Mouse (Mus musculus) hindbrain, embryonic 10.5 days (tissue): ENCODE data around the gene 1700029P11Rik. TPM values are rescaled to one million over a fixed set of nuclear protein-coding genes. Genes with fewer than 3 reads are reported as not detected.
A peak's percentile ranks its signal among the peaks of the same experiment; 100 is the strongest.
"Not testable (repeated sequence)": the region's sequence is repeated elsewhere in the genome, so short reads cannot be mapped to it uniquely, and the experiment has no call there.

Source experiments
- DNase-seq: peaks from one replicate; pipeline ENCODE4 v3.0.0-alpha.2; 2017; ENCODE audit warnings: low spot score
- H3K27ac ChIP-seq: fragments of 300-500 bp; sonication (generic); 2 replicates; pipeline ENCODE4 v1.5.1; 2016; ENCODE audit warnings: mild to moderate bottlenecking, moderate library complexity
- H3K27me3 ChIP-seq: fragments of 300-500 bp; sonication (generic); 2 replicates; pipeline ENCODE4 v1.6.1; 2016; ENCODE audit warnings: mild to moderate bottlenecking; ENCODE audit not compliant: poor library complexity, insufficient read depth, severe bottlenecking
- H3K36me3 ChIP-seq: fragments of 300-500 bp; sonication (generic); 2 replicates; pipeline ENCODE4 v1.6.1; 2016; ENCODE audit warnings: mild to moderate bottlenecking, moderate library complexity
- H3K4me1 ChIP-seq: fragments of 300-500 bp; sonication (generic); replicated peaks from 2 replicates; pipeline ENCODE4 v1.6.1; 2016; ENCODE audit warnings: mild to moderate bottlenecking
- H3K4me3 ChIP-seq: fragments of 300-500 bp; sonication (generic); 2 replicates; pipeline ENCODE4 v1.5.1; 2016; ENCODE audit warnings: mild to moderate bottlenecking, moderate library complexity
- H3K9me3 ChIP-seq: fragments of 300-500 bp; sonication (generic); 2 replicates; pipeline ENCODE4 v1.6.1; 2016; ENCODE audit warnings: mild to moderate bottlenecking, moderate library complexity
- WGBS: fragments of 180-500 bp; shearing (Covaris S2); methylation state at CpG from one replicate; pipeline ENCODE4 v1.1.7; 2016; 5-methylcytosine and 5-hydroxymethylcytosine counted together
- polyA plus RNA-seq: library from polyadenylated mRNA; unstranded; fragments of >200 nt; fragmentation: Nextera tagmentation; extraction: Ambion mirVana; gene quantifications from 2 replicates; pipeline ENCODE4 v1.2.1, GENCODE M21; 2016

Gene 1700029P11Rik
- polyA plus RNA-seq, 1 experiment from 2014 or later, result not detected

GRCm38 (mm10) chr15:81964262-81964661 is 16.1 kb upstream of the 1700029P11Rik start:
- H3K9me3 ChIP-seq, result no peaks in the 10 kb centered on the region
- H3K4me3 ChIP-seq, result no peak overlapping the region
- no peaks in the 10 kb centered on the region for H3K36me3 ChIP-seq
- H3K4me1 ChIP-seq, result peaks cover 31% of the 10 kb centered on the region
- H3K27me3 ChIP-seq, result no peaks in the 10 kb centered on the region
- 78% methylated on average over 1 of the region's 1 CpGs for WGBS
- H3K27ac ChIP-seq, result no peak overlapping the region
- DNase-seq, result no peak

GRCm38 (mm10) chr15:81964980-81965545 is 15.3 kb upstream of the 1700029P11Rik start:
- DNase-seq, result no peak
- WGBS, result 57% methylated on average over 4 of the region's 4 CpGs

DNA sequence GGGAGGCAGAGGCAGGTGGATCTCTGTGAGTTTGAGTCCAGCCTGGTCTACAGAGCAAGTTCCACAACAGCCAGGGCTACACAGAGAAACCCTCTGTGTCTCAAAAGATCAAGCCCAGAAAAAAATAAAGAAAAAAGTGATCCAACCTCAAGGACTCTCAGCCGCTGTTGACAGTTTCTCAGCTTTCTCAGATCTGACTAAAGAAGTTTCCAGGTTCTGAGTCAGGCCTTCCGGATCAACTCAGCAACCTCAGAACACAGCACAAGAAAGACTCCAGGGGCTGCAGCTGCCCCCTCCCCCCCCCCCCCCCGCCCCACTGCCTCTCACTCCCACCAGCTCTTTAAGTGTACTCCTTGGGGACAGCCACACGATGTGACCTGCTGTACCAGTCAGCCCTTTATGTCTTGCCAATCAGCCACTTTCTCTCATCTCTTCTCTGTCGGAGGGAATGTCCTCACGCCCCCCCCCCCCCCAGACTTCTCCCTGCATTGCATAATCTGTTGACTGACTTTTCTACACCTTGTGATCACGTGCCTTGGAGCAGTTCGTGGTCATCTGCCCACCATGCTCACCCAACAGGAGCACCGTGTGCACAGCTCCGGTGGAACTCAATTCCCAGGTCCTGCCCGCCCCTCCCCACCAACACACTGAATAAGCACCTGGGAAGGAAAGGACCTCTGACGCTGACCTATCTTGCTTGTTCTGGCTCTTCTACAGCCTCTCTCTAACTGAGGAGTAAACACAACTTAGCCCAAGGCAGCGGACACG is 14.1 kb upstream of the 1700029P11Rik start:
- H3K4me3 ChIP-seq, result no peak overlapping the region
- H3K27me3 ChIP-seq, result no peaks in the 10 kb centered on the region
- 78% methylated on average over 14 of the region's 14 CpGs for WGBS
- no peak overlapping the region for H3K27ac ChIP-seq
- peaks cover 18% of the 10 kb centered on the region; the same call in 1 of the 2 replicates for H3K4me1 ChIP-seq
- DNase-seq, result no peak
- no peaks in the 10 kb centered on the region for H3K36me3 ChIP-seq
- H3K9me3 ChIP-seq, result peaks cover 11% of the 10 kb centered on the region; the same call in 1 of the 2 replicates

More at GRCm38 (mm10) chr15:81964980-81965545, 15.3 kb upstream of the 1700029P11Rik start:
- no peak overlapping the region for H3K4me3 ChIP-seq
- no peaks in the 10 kb centered on the region for H3K36me3 ChIP-seq
- peaks cover 6% of the 10 kb centered on the region; the same call in 1 of the 2 replicates for H3K9me3 ChIP-seq
- H3K27me3 ChIP-seq, result no peaks in the 10 kb centered on the region
- H3K27ac ChIP-seq, result no peak overlapping the region
- H3K4me1 ChIP-seq, result peaks cover 30% of the 10 kb centered on the region

- Histone ChIP-seq H3K36me3 (no peaks in the 10 kb centered on the region), H3K4me3 (no peak overlapping the region), H3K27me3 (no peaks in the 10 kb centered on the region), H3K9me3 (peaks cover 18% of the 10 kb centered on the region), H3K4me1 (peaks cover 14% of the 10 kb centered on the region; the same call in 1 of the 2 replicates), H3K27ac (no peak overlapping the region)
- no peak for DNase-seq
- WGBS, result 86% methylated on average over 5 of the region's 5 CpGs
These were observed 12.5 kb upstream of the 1700029P11Rik start for GRCm38 (mm10) chr15:81967821-81968220.

- H3K27ac ChIP-seq, result no peak overlapping the region
- no peaks in the 10 kb centered on the region for H3K36me3 ChIP-seq
- WGBS, result 80% methylated on average over 2 of the region's 2 CpGs
These were observed 11.9 kb upstream of the 1700029P11Rik start for GRCm38 (mm10) chr15:81968447-81968846.

DNA sequence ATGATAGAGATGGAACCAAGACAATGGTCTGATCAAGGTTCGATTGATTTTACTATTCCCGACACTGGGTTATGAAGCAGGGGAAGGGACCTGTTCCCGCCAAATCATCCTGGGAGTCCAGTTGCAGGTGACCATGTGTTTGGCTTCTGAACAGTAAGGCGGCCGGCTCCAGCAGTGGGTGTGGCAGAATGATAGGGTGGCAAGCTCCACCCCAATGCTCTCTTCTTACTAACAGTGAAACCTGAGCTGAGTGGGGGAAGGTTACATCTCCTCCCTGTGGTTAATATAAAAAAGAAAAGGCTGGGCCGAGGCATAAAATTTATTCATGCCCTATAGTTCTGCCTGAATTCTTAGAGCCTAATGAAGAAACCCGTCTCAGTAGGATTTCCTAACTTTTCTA is 11.2 kb upstream of the 1700029P11Rik start:
- Histone ChIP-seq H3K4me1 (peaks cover 14% of the 10 kb centered on the region; the same call in 1 of the 2 replicates), H3K36me3 (no peaks in the 10 kb centered on the region), H3K27me3 (no peaks in the 10 kb centered on the region), H3K9me3 (peaks cover 22% of the 10 kb centered on the region), H3K4me3 (no peak overlapping the region), H3K27ac (no peak overlapping the region)
- WGBS, result 82% methylated on average over 7 of the region's 7 CpGs
- DNase-seq, result no peak

More at GRCm38 (mm10) chr15:81968447-81968846, 11.9 kb upstream of the 1700029P11Rik start:
- no peak for DNase-seq
- Histone ChIP-seq H3K4me1 (peaks cover 14% of the 10 kb centered on the region; the same call in 1 of the 2 replicates), H3K9me3 (peaks cover 22% of the 10 kb centered on the region), H3K27me3 (no peaks in the 10 kb centered on the region), H3K4me3 (no peak overlapping the region)

DNA sequence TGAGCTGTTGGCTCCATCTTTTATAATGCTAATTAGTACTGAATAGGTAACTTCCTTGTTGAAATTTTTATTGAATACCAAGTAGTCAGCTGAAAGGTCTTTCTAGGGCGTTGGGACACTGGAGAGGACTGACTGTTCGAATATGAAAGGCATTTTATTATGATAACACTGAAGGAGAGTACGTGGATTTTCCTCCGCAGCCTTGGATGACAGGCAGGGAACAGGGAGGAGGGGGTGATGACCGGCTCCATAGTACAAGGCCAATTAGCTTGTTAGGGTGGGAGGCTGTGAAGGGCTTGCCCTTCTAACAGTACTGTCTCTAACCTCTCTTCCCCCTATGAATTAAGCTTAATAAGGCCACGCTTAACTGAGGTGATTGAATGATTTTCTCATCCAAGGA is 10.7 kb upstream of the 1700029P11Rik start:
- not testable (repeated sequence) for H3K27me3 ChIP-seq, H3K4me3 ChIP-seq, DNase-seq, H3K36me3 ChIP-seq, H3K27ac ChIP-seq
- H3K4me1 ChIP-seq, result peaks cover 14% of the 10 kb centered on the region; the same call in 1 of the 2 replicates
- peaks cover 22% of the 10 kb centered on the region for H3K9me3 ChIP-seq
- WGBS, result 82% methylated on average over 6 of the region's 6 CpGs

DNA sequence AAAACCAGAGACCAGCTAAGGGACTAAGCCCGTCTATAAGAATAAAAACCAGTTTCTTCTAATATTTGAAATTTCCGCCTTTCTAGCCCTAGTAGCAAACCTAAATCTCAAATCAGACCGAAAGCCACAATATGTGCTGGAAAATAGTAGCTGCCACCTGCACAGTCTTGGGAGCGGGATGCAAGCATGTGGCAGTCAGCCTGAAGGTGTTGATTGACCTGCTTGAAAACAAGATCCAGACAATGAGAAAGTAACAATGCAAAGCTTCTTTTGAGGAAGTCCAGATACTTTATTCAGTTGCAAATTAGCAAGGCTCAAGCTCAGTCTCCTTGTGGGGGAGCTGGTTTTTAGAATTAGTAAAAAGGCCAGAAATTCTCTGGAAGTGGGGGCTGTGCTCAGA is 9.8 kb upstream of the 1700029P11Rik start:
- Histone ChIP-seq H3K9me3 (peaks cover 29% of the 10 kb centered on the region), H3K4me1 (peaks cover 11% of the 10 kb centered on the region; the same call in 1 of the 2 replicates)
- not testable (repeated sequence) for DNase-seq, H3K27me3 ChIP-seq, H3K4me3 ChIP-seq, H3K27ac ChIP-seq, H3K36me3 ChIP-seq
- WGBS, result 91% methylated on average over 4 of the region's 4 CpGs

DNA sequence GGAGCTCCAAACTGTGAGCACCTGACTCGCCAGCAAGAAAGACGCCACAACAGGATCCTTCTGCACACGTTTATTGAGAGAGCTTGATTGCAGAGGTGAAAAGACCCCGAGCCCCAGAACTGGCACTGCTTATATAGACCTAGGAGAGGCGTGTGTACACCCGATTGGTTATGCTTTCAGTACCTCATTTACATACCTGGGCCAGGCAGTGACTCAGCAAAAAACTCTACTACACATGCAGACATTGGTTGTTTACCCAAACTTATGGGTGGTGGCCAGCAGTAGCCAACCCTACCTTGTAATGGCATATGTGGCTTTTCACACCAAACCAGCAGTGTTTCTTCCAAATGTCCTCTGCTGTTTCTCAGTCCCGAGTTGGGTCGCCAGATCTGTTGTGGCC is 5.2 kb upstream of the 1700029P11Rik start:
- H3K4me3 ChIP-seq, H3K27ac ChIP-seq: not testable (repeated sequence)
- WGBS, result 89% methylated on average over 8 of the region's 8 CpGs

DNA sequence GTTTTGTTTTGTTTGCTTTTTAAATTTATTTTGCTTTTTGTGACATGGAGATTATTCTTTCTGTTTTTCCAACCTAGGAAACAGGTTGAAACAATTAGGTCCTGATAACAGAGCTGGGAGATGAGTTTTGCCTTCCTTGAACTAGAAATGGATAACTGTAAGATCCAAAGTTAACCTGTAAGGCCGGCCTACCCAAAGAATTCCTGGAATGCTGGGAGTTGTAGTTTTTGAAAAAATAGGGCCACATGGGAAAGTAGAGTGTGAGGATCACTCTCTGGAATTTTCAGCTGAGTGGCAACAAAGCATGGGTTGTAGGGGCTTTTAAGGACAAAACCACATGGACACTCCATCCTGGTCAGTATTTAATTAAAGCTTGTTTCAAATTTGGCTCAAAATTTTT is 1.8 kb downstream of the 1700029P11Rik start:
- no peak for DNase-seq
- Histone ChIP-seq H3K4me3 (no peak overlapping the region), H3K4me1 (peaks cover 15% of the 10 kb centered on the region), H3K36me3 (no peaks in the 10 kb centered on the region), H3K27ac (no peak overlapping the region), H3K27me3 (no peaks in the 10 kb centered on the region), H3K9me3 (no peaks in the 10 kb centered on the region; the same call in 1 of the 2 replicates)
- WGBS, result 54% methylated on average over 1 of the region's 1 CpGs

More for the DNA sequence above, 5.2 kb upstream of the 1700029P11Rik start:
- H3K36me3 ChIP-seq, H3K27me3 ChIP-seq, H3K4me1 ChIP-seq, DNase-seq: not testable (repeated sequence)
- H3K9me3 ChIP-seq, result peaks cover 22% of the 10 kb centered on the region

DNA sequence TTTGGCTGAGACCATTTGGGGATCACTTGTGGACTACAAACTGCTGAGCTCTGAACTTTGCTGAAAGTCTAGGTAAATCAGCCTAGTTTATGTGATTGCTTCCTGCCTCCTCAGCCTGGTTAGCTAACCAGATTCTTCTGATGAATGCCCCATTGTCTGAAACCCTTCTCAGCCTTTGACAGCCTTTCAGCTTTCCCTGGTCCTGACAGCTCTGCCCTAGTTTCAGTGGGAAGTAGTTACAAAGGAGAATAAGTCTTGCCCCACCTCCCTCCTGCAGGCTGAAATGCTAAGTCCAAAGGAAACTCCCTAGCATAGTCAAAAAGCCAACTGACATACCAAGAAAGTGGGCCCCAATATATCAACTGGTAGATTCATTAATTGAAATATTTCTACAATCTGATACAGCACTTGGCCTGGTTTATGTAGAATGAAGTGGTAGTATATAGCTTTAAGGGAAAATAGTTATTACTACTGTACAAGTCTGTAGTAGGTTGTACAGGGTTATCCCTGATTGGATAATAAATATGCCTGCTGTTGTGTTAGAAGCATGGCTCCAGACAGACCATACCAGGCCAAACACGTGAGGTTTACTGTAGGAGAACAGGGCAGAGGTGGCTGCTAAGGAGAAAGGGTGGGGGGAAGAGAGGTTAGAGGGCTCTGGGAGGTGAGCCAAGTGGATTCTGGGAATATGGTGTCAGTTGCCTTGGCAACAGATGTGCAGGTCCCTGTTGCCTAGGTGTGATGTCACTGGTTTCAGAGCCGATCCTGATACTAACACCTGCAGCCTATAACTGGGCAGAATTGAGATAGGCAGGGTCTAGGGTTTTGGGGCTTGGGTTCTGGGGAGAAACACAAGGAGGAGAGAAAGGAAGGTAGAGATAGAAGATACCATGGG is 5.2 kb downstream of the 1700029P11Rik start:
- peak; percentile 29 for DNase-seq
- no peaks in the 10 kb centered on the region for H3K27me3 ChIP-seq
- no peak overlapping the region for H3K4me3 ChIP-seq
- 70% methylated on average over 2 of the region's 2 CpGs for WGBS
- H3K4me1 ChIP-seq, result peaks cover 18% of the 10 kb centered on the region
- H3K9me3 ChIP-seq, result no peaks in the 10 kb centered on the region; the same call in 1 of the 2 replicates
- no peaks in the 10 kb centered on the region for H3K36me3 ChIP-seq
- H3K27ac ChIP-seq, result peak overlapping the region; percentile 64; the same call in 1 of the 2 replicates

- H3K4me1 ChIP-seq, result peaks cover 21% of the 10 kb centered on the region
These were observed 7.3 kb downstream of the 1700029P11Rik start, which contains the start of gene Xrcc6 for GRCm38 (mm10) chr15:81987646-81988045. Xrcc6 (plus strand) TSS chr15:81987835.

More at GRCm38 (mm10) chr15:81987646-81988045, 7.3 kb downstream of the 1700029P11Rik start, which contains the start of gene Xrcc6:
- H3K36me3 ChIP-seq, result peaks cover 2% of the 10 kb centered on the region; the same call in 1 of the 2 replicates
- no peak for DNase-seq
- H3K4me3 ChIP-seq, result no peak within 1 kb of the TSS
- 86% methylated on average over 3 of the region's 3 CpGs for WGBS
- peak within 1 kb of the TSS; percentile 8; the same call in 1 of the 2 replicates for H3K27ac ChIP-seq
- H3K27me3 ChIP-seq, result no peaks in the 10 kb centered on the region
- no peaks in the 10 kb centered on the region for H3K9me3 ChIP-seq
